Mouse (Mus musculus) forebrain, embryonic 11.5 days (tissue): ENCODE measurements around the gene Olfr905. TPM values are rescaled to one million over a fixed set of nuclear protein-coding genes. Genes with fewer than 3 reads are reported as not detected.

Source experiments
- ATAC-seq: fragments of 200-750 bp; cut with Nextera tagmentation; replicated peaks from 2 replicates; pipeline ENCODE4 v1.8.0; 2017; ENCODE audit warnings: moderate TSS enrichment; ENCODE audit not compliant: low FRiP score
- DNase-seq: peaks from one replicate; pipeline ENCODE4 v3.0.0-alpha.2; 2017; ENCODE audit warnings: low spot score
- H3K27ac ChIP-seq: fragments of 300-500 bp; sonication (generic); 2 replicates; pipeline ENCODE4 v1.5.1; 2014; ENCODE audit warnings: low read depth, low read length
- H3K27me3 ChIP-seq: fragments of 300-500 bp; sonication (generic); 2 replicates; pipeline ENCODE4 v1.6.1; 2014; ENCODE audit warnings: mild to moderate bottlenecking, low read length, mixed read lengths; ENCODE audit not compliant: control insufficient read depth, insufficient read depth
- H3K36me3 ChIP-seq: fragments of 300-500 bp; sonication (generic); 2 replicates; pipeline ENCODE4 v1.6.1; 2014; ENCODE audit warnings: mild to moderate bottlenecking, low read length, moderate library complexity, mixed read lengths; ENCODE audit not compliant: control insufficient read depth, insufficient read depth
- H3K4me1 ChIP-seq: fragments of 300-500 bp; sonication (generic); replicated peaks from 2 replicates; pipeline ENCODE4 v1.6.1; 2014; ENCODE audit warnings: low read length, mixed read lengths; ENCODE audit not compliant: control insufficient read depth, insufficient read depth
- H3K4me2 ChIP-seq: fragments of 300-500 bp; sonication (generic); 2 replicates; pipeline ENCODE4 v1.6.1; 2014; ENCODE audit warnings: low read depth, mild to moderate bottlenecking, low read length, moderate library complexity, mixed read lengths; ENCODE audit not compliant: severe bottlenecking
- H3K4me3 ChIP-seq: fragments of 300-500 bp; sonication (generic); 2 replicates; pipeline ENCODE4 v1.5.1; 2014; ENCODE audit warnings: low read depth, low read length
- H3K9ac ChIP-seq: fragments of 300-500 bp; sonication (generic); 2 replicates; pipeline ENCODE4 v1.6.1; 2014; ENCODE audit warnings: low read length
- H3K9me3 ChIP-seq: fragments of 300-500 bp; sonication (generic); 2 replicates; pipeline ENCODE4 v1.6.1; 2016; ENCODE audit warnings: low read length, mixed read lengths; ENCODE audit not compliant: control insufficient read depth
- WGBS: fragments of 180-500 bp; shearing (Covaris S2); extraction: QIAGEN DNeasy Blood & Tissue Kit; methylation state at CpG from one replicate; pipeline ENCODE4 v1.1.7; 2014; 5-methylcytosine and 5-hydroxymethylcytosine counted together
- polyA plus RNA-seq: library from polyadenylated mRNA; unstranded; fragments of >200 nt; fragmentation: Nextera tagmentation; extraction: Ambion mirVana; gene quantifications from 2 replicates; pipeline ENCODE4 v1.2.1, GENCODE M21; 2014

The Olfr905 gene
- not detected in 2 replicates for polyA plus RNA-seq

GRCm38 (mm10) chr9:38470807-38471206 lies at the start of gene Olfr905:
TSS of gene Olfr905 (plus strand) at chr9:38471107.
- no peak within 1 kb of the TSS for H3K4me3 ChIP-seq
- no peaks in the 10 kb centered on the region for H3K27me3 ChIP-seq
- H3K9me3 ChIP-seq, result no peaks in the 10 kb centered on the region
- no peak within 1 kb of the TSS for H3K9ac ChIP-seq
- H3K4me1 ChIP-seq, result no peaks in the 10 kb centered on the region
- H3K36me3 ChIP-seq, result no peaks in the 10 kb centered on the region
- H3K4me2 ChIP-seq, result no peak within 1 kb of the TSS
- ATAC-seq (no peak), DNase-seq (no peak)
- H3K27ac ChIP-seq, result no peak within 1 kb of the TSS

- ATAC-seq, result no peak
Observed at GRCm38 (mm10) chr9:38423801-38424200, 47.1 kb upstream of the Olfr905 start.

GRCm38 (mm10) chr9:38427026-38427425 lies 43.9 kb upstream of the Olfr905 start:
- H3K4me1 ChIP-seq, result no peaks in the 10 kb centered on the region
- WGBS, result 56% methylated on average over 1 of the region's 1 CpGs

More at GRCm38 (mm10) chr9:38423801-38424200, 47.1 kb upstream of the Olfr905 start:
- Histone ChIP-seq H3K4me1 (no peaks in the 10 kb centered on the region), H3K9me3 (no peaks in the 10 kb centered on the region), H3K27me3 (no peaks in the 10 kb centered on the region), H3K9ac (no peak overlapping the region), H3K4me2 (no peak overlapping the region), H3K36me3 (no peaks in the 10 kb centered on the region), H3K27ac (no peak overlapping the region), H3K4me3 (no peak overlapping the region)
- DNase-seq, result no peak

GRCm38 (mm10) chr9:38429155-38429554 lies 41.8 kb upstream of the Olfr905 start, which contains the start of gene Olfr901:
TSS of gene Olfr901 (plus strand) at chr9:38429455.
- 91% methylated on average over 1 of the region's 1 CpGs for WGBS
- Histone ChIP-seq H3K27me3 (no peaks in the 10 kb centered on the region), H3K4me3 (no peak within 1 kb of the TSS), H3K27ac (no peak within 1 kb of the TSS), H3K36me3 (no peaks in the 10 kb centered on the region), H3K9me3 (no peaks in the 10 kb centered on the region), H3K9ac (no peak within 1 kb of the TSS), H3K4me1 (no peaks in the 10 kb centered on the region), H3K4me2 (no peak within 1 kb of the TSS)
- ATAC-seq (no peak), DNase-seq (no peak)

More at GRCm38 (mm10) chr9:38427026-38427425, 43.9 kb upstream of the Olfr905 start:
- Histone ChIP-seq H3K9me3 (no peaks in the 10 kb centered on the region), H3K27me3 (no peaks in the 10 kb centered on the region), H3K36me3 (no peaks in the 10 kb centered on the region), H3K9ac (no peak overlapping the region), H3K4me3 (no peak overlapping the region), H3K27ac (no peak overlapping the region), H3K4me2 (no peak overlapping the region)
- no peak for ATAC-seq
- DNase-seq, result no peak

- Histone ChIP-seq H3K9ac (no peak within 1 kb of the TSS), H3K4me1 (no peaks in the 10 kb centered on the region), H3K4me3 (no peak within 1 kb of the TSS), H3K4me2 (no peak within 1 kb of the TSS), H3K27me3 (no peaks in the 10 kb centered on the region), H3K9me3 (no peaks in the 10 kb centered on the region), H3K36me3 (no peaks in the 10 kb centered on the region), H3K27ac (no peak within 1 kb of the TSS)
- 93% methylated on average over 5 of the region's 5 CpGs for WGBS
- no peak for DNase-seq
- no peak for ATAC-seq
Observed at GRCm38 (mm10) chr9:38447352-38447751, 23.6 kb upstream of the Olfr905 start, which contains the start of gene Olfr902. TSS of gene Olfr902 (plus strand) at chr9:38447652.

GRCm38 (mm10) chr9:38462844-38463243 lies 8.1 kb upstream of the Olfr905 start, which contains the start of gene Olfr904:
TSS of gene Olfr904 (plus strand) at chr9:38463144.
- Histone ChIP-seq H3K27ac (no peak within 1 kb of the TSS), H3K4me3 (no peak within 1 kb of the TSS), H3K9me3 (no peaks in the 10 kb centered on the region), H3K9ac (no peak within 1 kb of the TSS), H3K36me3 (no peaks in the 10 kb centered on the region), H3K27me3 (no peaks in the 10 kb centered on the region), H3K4me2 (no peak within 1 kb of the TSS), H3K4me1 (no peaks in the 10 kb centered on the region)
- DNase-seq, result no peak
- ATAC-seq, result no peak

GRCm38 (mm10) chr9:38486785-38487184 lies 15.9 kb downstream of the Olfr905 start, which contains the start of gene Olfr906:
TSS of gene Olfr906 (plus strand) at chr9:38487085.
- H3K9ac ChIP-seq, result no peak within 1 kb of the TSS
- no peak for ATAC-seq
- no peak within 1 kb of the TSS for H3K4me2 ChIP-seq
- no peaks in the 10 kb centered on the region for H3K9me3 ChIP-seq
- no peaks in the 10 kb centered on the region for H3K36me3 ChIP-seq
- no peak within 1 kb of the TSS for H3K27ac ChIP-seq
- no peak within 1 kb of the TSS for H3K4me3 ChIP-seq
- WGBS, result 84% methylated on average over 3 of the region's 3 CpGs
- DNase-seq, result no peak
- no peaks in the 10 kb centered on the region for H3K4me1 ChIP-seq
- H3K27me3 ChIP-seq, result no peaks in the 10 kb centered on the region

GRCm38 (mm10) chr9:38495501-38495900 lies 24.6 kb downstream of the Olfr905 start, which contains the start of gene Olfr907:
TSS of gene Olfr907 (plus strand) at chr9:38495801.
- ATAC-seq (no peak), DNase-seq (no peak)
- Histone ChIP-seq H3K9ac (no peak within 1 kb of the TSS), H3K9me3 (no peaks in the 10 kb centered on the region), H3K4me2 (no peak within 1 kb of the TSS), H3K27ac (no peak within 1 kb of the TSS), H3K27me3 (no peaks in the 10 kb centered on the region), H3K4me3 (no peak within 1 kb of the TSS), H3K36me3 (no peaks in the 10 kb centered on the region), H3K4me1 (no peaks in the 10 kb centered on the region)
- 86% methylated on average over 2 of the region's 2 CpGs for WGBS

- WGBS, result 73% methylated on average over 2 of the region's 2 CpGs
- Histone ChIP-seq H3K4me3 (no peak overlapping the region), H3K9ac (no peak overlapping the region), H3K27ac (no peak overlapping the region), H3K4me1 (no peaks in the 10 kb centered on the region), H3K9me3 (no peaks in the 10 kb centered on the region), H3K36me3 (no peaks in the 10 kb centered on the region), H3K27me3 (no peaks in the 10 kb centered on the region), H3K4me2 (no peak overlapping the region)
- ATAC-seq, result no peak
- DNase-seq, result no peak
Observed at GRCm38 (mm10) chr9:38512353-38512752, 41.4 kb downstream of the Olfr905 start.
